Mouse (Mus musculus) small intestine, adult 2 months (tissue): ENCODE measurements around the gene St6galnac3.

ENCODE experiments used
- CTCF ChIP-seq: fragments of 200-500 bp; IDR thresholded peaks from 2 replicates; pipeline ENCODE4 v1.5.1; 2012; ENCODE audit warnings: low read depth, mild to moderate bottlenecking, control low read depth, inconsistent platforms, low read length, moderate library complexity, mixed read lengths; ENCODE audit not compliant: insufficient replicate concordance, insufficient read length; ENCODE audit errors: extremely low read depth
- POLR2A ChIP-seq: fragments of 200-500 bp; IDR thresholded peaks from 2 replicates; pipeline ENCODE4 v1.6.1; 2012; ENCODE audit warnings: low read depth, mild to moderate bottlenecking, control low read depth, inconsistent platforms, low read length, moderate library complexity

- TF ChIP-seq CTCF (no peak), POLR2A (no peak)
Observed at GRCm38 (mm10) chr3:153659575-153660168, 65.3 kb downstream of the St6galnac3 start.
